25 mouse cellular contexts compared by ENCODE assay signal in genomic region chr1:122905331-122905730, GRCm38 (mm10).
A peak's percentile ranks its signal among the peaks of the same experiment; 100 is the strongest.
DNase-seq lines count a peak whose midpoint lies in the region; ATAC-seq lines count a peak whose summit lies in the region.
"Had no signal": no experiment of that assay in that cellular context is flagged by ENCODE, and none has a peak within 500 bp of the region (broad histone marks: within the 10 kb centered on the region; RNA-seq: fewer than 3 reads in every experiment).

No protein-coding gene starts in this region.

- H3K9ac ChIP-seq in embryonic facial prominence, embryonic 11.5 days (replicated peaks; ENCODE audit: low read length): no peak overlapping the region
- H3K9ac ChIP-seq in hindbrain, embryonic 15.5 days: no peak overlapping the region
- no peak overlapping the region for H3K9ac ChIP-seq in midbrain, embryonic 16.5 days (ENCODE audit: low read depth, low read length)
- H3K9ac ChIP-seq: forebrain, postnatal 0 days had no signal

- no peak overlapping the region for H3K4me3 ChIP-seq in embryonic facial prominence, embryonic 11.5 days (ENCODE audit: low read depth, low read length)
- no peak overlapping the region for H3K4me3 ChIP-seq in embryonic facial prominence, embryonic 10.5 days
- H3K4me3 ChIP-seq in hindbrain, embryonic 15.5 days: no peak overlapping the region
- no peak overlapping the region for H3K4me3 ChIP-seq in midbrain, embryonic 16.5 days (ENCODE audit: low read depth, low read length)
- H3K4me3 ChIP-seq: erythroblast, embryonic 14.5 days; left cerebral cortex, adult 2 months; limb, embryonic 10.5 days; megakaryocyte, embryonic 14.5 days; myocyte had no signal

- no peaks in the 10 kb centered on the region for H3K9me3 ChIP-seq in embryonic facial prominence, embryonic 11.5 days (replicated peaks; ENCODE audit: control insufficient read depth, low read length)
- no peaks in the 10 kb centered on the region for H3K9me3 ChIP-seq in embryonic facial prominence, embryonic 10.5 days
- no peaks in the 10 kb centered on the region for H3K9me3 ChIP-seq in hindbrain, embryonic 15.5 days
- no peaks in the 10 kb centered on the region for H3K9me3 ChIP-seq in midbrain, embryonic 16.5 days (replicated peaks; ENCODE audit: control insufficient read depth, low read length, poor library complexity, severe bottlenecking)
- H3K9me3 ChIP-seq: limb, embryonic 10.5 days; megakaryocyte, embryonic 14.5 days had no signal

- ATAC-seq in embryonic facial prominence, embryonic 11.5 days (replicated peaks; ENCODE audit: insufficient number of reproducible peaks, low FRiP score, low TSS enrichment, low read depth): no peak; the same call in 1 of the 2 replicates
- 0 out of 2 replicates have a peak, but pooled peaks have one; percentile 11 for ATAC-seq in hindbrain, embryonic 15.5 days (ENCODE audit: low FRiP score, low read depth)
- peak; percentile 54; the same call in 1 of the 2 replicates for ATAC-seq in midbrain, embryonic 16.5 days
- no peak for ATAC-seq in CD4-positive, CD25-positive, alpha-beta regulatory T cell, adult 4 months
- ATAC-seq: activated CD4-positive, CD25-positive, alpha-beta regulatory T cell, adult 4 months; forebrain, postnatal 0 days had no signal

- no peak overlapping the region for H3K4me2 ChIP-seq in embryonic facial prominence, embryonic 11.5 days (ENCODE audit: low read depth, low read length)
- H3K4me2 ChIP-seq in hindbrain, embryonic 15.5 days: no peak overlapping the region
- no peak overlapping the region for H3K4me2 ChIP-seq in midbrain, embryonic 16.5 days (ENCODE audit: low read length)

- no peaks in the 10 kb centered on the region for H3K27me3 ChIP-seq in embryonic facial prominence, embryonic 11.5 days (ENCODE audit: control insufficient read depth, insufficient read depth, low read length)
- no peaks in the 10 kb centered on the region for H3K27me3 ChIP-seq in embryonic facial prominence, embryonic 10.5 days (replicated peaks; ENCODE audit: low read depth, poor library complexity, severe bottlenecking)
- no peaks in the 10 kb centered on the region for H3K27me3 ChIP-seq in hindbrain, embryonic 15.5 days
- no peaks in the 10 kb centered on the region for H3K27me3 ChIP-seq in midbrain, embryonic 16.5 days (ENCODE audit: control insufficient read depth, insufficient read depth, low read depth, low read length)
- H3K27me3 ChIP-seq: megakaryocyte, embryonic 14.5 days had no signal

- no peaks in the 10 kb centered on the region for H3K4me1 ChIP-seq in embryonic facial prominence, embryonic 11.5 days (ENCODE audit: control insufficient read depth, insufficient read depth, low read length)
- H3K4me1 ChIP-seq in embryonic facial prominence, embryonic 10.5 days: no peaks in the 10 kb centered on the region
- H3K4me1 ChIP-seq in hindbrain, embryonic 15.5 days (replicated peaks): no peaks in the 10 kb centered on the region
- no peaks in the 10 kb centered on the region for H3K4me1 ChIP-seq in midbrain, embryonic 16.5 days (ENCODE audit: control insufficient read depth, insufficient read depth, low read length)
- H3K4me1 ChIP-seq: limb, embryonic 10.5 days; megakaryocyte, embryonic 14.5 days had no signal

- WGBS in embryonic facial prominence, embryonic 11.5 days: 64% methylated on average over 5 of the region's 5 CpGs
- WGBS in embryonic facial prominence, embryonic 10.5 days: 72% methylated on average over 5 of the region's 5 CpGs
- WGBS in hindbrain, embryonic 15.5 days: 52% methylated on average over 5 of the region's 5 CpGs
- WGBS in midbrain, embryonic 16.5 days: 47% methylated on average over 5 of the region's 5 CpGs

- no peak overlapping the region for H3K27ac ChIP-seq in embryonic facial prominence, embryonic 11.5 days (replicated peaks; ENCODE audit: low read depth, low read length)
- no peak overlapping the region for H3K27ac ChIP-seq in embryonic facial prominence, embryonic 10.5 days (replicated peaks)
- no peak overlapping the region for H3K27ac ChIP-seq in hindbrain, embryonic 15.5 days (replicated peaks)
- H3K27ac ChIP-seq in midbrain, embryonic 16.5 days (ENCODE audit: low read length): no peak overlapping the region
- H3K27ac ChIP-seq: left cerebral cortex, adult 2 months; limb, embryonic 10.5 days had no signal

- peak; percentile 1 for DNase-seq in embryonic facial prominence, embryonic 11.5 days (ENCODE audit: low spot score)
- no peak for DNase-seq in embryonic facial prominence, embryonic 10.5 days (ENCODE audit: low spot score)
- peak; percentile 70 for DNase-seq in MN1 (ENCODE audit: low spot score)
- DNase-seq in urinary bladder, adult 18-20 months (ENCODE audit: low spot score in 2 of 2): no peak
- DNase-seq in embryo, embryonic 9.5 days (ENCODE audit: extremely low spot score): no peak
- DNase-seq: adrenal gland, postnatal 10 days; cerebellum, adult 11 months; cerebellum, postnatal 14 days; embryo, embryonic 11 days; forebrain, postnatal 0 days; kidney, adult 11 months; kidney, postnatal 25 days; lung, adult 18-20 months; retina, postnatal 1 day; right cerebral cortex, postnatal 4 days; thymus, adult 2 months had no signal

- H3K36me3 ChIP-seq in embryonic facial prominence, embryonic 11.5 days (replicated peaks; ENCODE audit: control insufficient read depth, insufficient read depth, low read depth, low read length): no peaks in the 10 kb centered on the region
- no peaks in the 10 kb centered on the region for H3K36me3 ChIP-seq in embryonic facial prominence, embryonic 10.5 days (replicated peaks)
- H3K36me3 ChIP-seq in hindbrain, embryonic 15.5 days: no peaks in the 10 kb centered on the region
- H3K36me3 ChIP-seq in midbrain, embryonic 16.5 days (ENCODE audit: control insufficient read depth, insufficient read depth, low read length): no peaks in the 10 kb centered on the region
- H3K36me3 ChIP-seq: limb, embryonic 10.5 days had no signal

Comparison
In these comparisons a context has a peak if more than half of its experiments do, and no peak if none do; other contexts are left out.
1. DNase-seq: peak in embryonic facial prominence, embryonic 11.5 days (single experiment) and MN1 (single experiment); none in embryonic facial prominence, embryonic 10.5 days (single experiment), urinary bladder, adult 18-20 months (0 of 2) and embryo, embryonic 9.5 days (single experiment).
2. ATAC-seq: peak in hindbrain, embryonic 15.5 days (single experiment) and midbrain, embryonic 16.5 days (single experiment); none in embryonic facial prominence, embryonic 11.5 days (single experiment) and CD4-positive, CD25-positive, alpha-beta regulatory T cell, adult 4 months (single experiment).